Mouse (Mus musculus): ENCODE measurements at regions not wholly inside any gene's neighbourhood (a gene's known extent, or its start where the extent isn't known, plus 50 kb on each side); places are given as distances from the start of the nearest gene placed in this dataset.
A peak's percentile ranks its signal among the peaks of the same experiment; 100 is the strongest.

GRCm38 (mm10) chr12:52622398-52622797, 76.8 kb upstream of the Akap6 start:
- Histone ChIP-seq H3K4me3 (ENCODE audit: low read depth, low read length) (no peak overlapping the region), H3K27ac (ENCODE audit: low read depth, low read length) (no peak overlapping the region), H3K4me2 (ENCODE audit: low read depth, low read length, severe bottlenecking) (no peak overlapping the region), H3K27me3 (ENCODE audit: control insufficient read depth, insufficient read depth, low read length) (no peaks in the 10 kb centered on the region), H3K9me3 (ENCODE audit: control insufficient read depth, low read length) (no peaks in the 10 kb centered on the region), H3K9ac (ENCODE audit: low read length) (no peak overlapping the region), H3K36me3 (ENCODE audit: control insufficient read depth, insufficient read depth, low read length) (no peaks in the 10 kb centered on the region), H3K4me1 (replicated peaks; ENCODE audit: control insufficient read depth, insufficient read depth, low read length) (no peaks in the 10 kb centered on the region)
- DNase-seq (ENCODE audit: low spot score): no peak
- WGBS: 94% methylated on average over 6 of the region's 6 CpGs
- ATAC-seq (replicated peaks; ENCODE audit: low FRiP score): no peak

- DNase-seq (ENCODE audit: low spot score) (no peak), ATAC-seq (replicated peaks; ENCODE audit: low FRiP score) (no peak)
- Histone ChIP-seq H3K9ac (ENCODE audit: low read length) (no peak overlapping the region), H3K4me2 (ENCODE audit: low read depth, low read length, severe bottlenecking) (no peak overlapping the region), H3K27ac (ENCODE audit: low read depth, low read length) (no peak overlapping the region), H3K4me3 (ENCODE audit: low read depth, low read length) (no peak overlapping the region), H3K27me3 (ENCODE audit: control insufficient read depth, insufficient read depth, low read length) (no peaks in the 10 kb centered on the region), H3K36me3 (ENCODE audit: control insufficient read depth, insufficient read depth, low read length) (no peaks in the 10 kb centered on the region), H3K4me1 (replicated peaks; ENCODE audit: control insufficient read depth, insufficient read depth, low read length) (no peaks in the 10 kb centered on the region), H3K9me3 (ENCODE audit: control insufficient read depth, low read length) (no peaks in the 10 kb centered on the region)
- WGBS: 57% methylated on average over 10 of the region's 10 CpGs
Measured at GRCm38 (mm10) chr12:52623416-52624108, 75.6 kb upstream of the Akap6 start.

DNA sequence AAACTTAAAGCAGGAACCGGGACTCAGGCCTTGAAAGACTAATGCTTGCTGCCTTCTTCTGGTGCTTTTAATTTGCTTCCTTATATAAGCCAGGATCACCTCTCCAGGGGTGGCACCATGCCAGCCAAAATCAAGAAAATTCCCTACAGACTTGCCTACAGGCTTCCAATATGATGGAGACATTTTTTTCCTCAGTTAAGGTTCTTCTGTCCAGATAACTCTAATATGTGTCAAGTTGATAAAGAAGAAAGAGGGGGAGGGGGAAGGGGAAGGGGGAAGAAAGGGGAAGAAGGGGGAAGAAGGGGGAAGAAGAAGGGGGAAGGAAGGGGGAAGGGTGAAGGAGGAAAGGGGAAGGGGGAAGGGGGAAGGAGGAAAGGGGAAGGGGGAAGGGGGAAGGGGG, 74.3 kb upstream of the Akap6 start:
- WGBS: 79% methylated on average over 1 of the region's 1 CpGs
- H3K4me1 ChIP-seq (replicated peaks; ENCODE audit: control insufficient read depth, insufficient read depth, low read length): no peaks in the 10 kb centered on the region
- H3K4me2 ChIP-seq (ENCODE audit: low read depth, low read length, severe bottlenecking): no peak overlapping the region

GRCm38 (mm10) chr12:52628771-52629170, 70.4 kb upstream of the Akap6 start:
- Histone ChIP-seq H3K4me2 (ENCODE audit: low read depth, low read length, severe bottlenecking) (no peak overlapping the region), H3K4me3 (ENCODE audit: low read depth, low read length) (no peak overlapping the region), H3K9ac (ENCODE audit: low read length) (no peak overlapping the region), H3K36me3 (ENCODE audit: control insufficient read depth, insufficient read depth, low read length) (no peaks in the 10 kb centered on the region), H3K9me3 (ENCODE audit: control insufficient read depth, low read length) (no peaks in the 10 kb centered on the region), H3K27ac (ENCODE audit: low read depth, low read length) (no peak overlapping the region), H3K27me3 (ENCODE audit: control insufficient read depth, insufficient read depth, low read length) (no peaks in the 10 kb centered on the region), H3K4me1 (replicated peaks; ENCODE audit: control insufficient read depth, insufficient read depth, low read length) (no peaks in the 10 kb centered on the region)
- ATAC-seq (replicated peaks; ENCODE audit: low FRiP score) (no peak), DNase-seq (ENCODE audit: low spot score) (no peak)
- 60% methylated on average over 5 of the region's 5 CpGs for WGBS

More for the DNA sequence above, 74.3 kb upstream of the Akap6 start:
- H3K27me3 ChIP-seq (ENCODE audit: control insufficient read depth, insufficient read depth, low read length): no peaks in the 10 kb centered on the region
- H3K9ac ChIP-seq (ENCODE audit: low read length): no peak overlapping the region
- ATAC-seq (replicated peaks; ENCODE audit: low FRiP score) (no peak), DNase-seq (ENCODE audit: low spot score) (no peak)
- H3K9me3 ChIP-seq (ENCODE audit: control insufficient read depth, low read length): no peaks in the 10 kb centered on the region
- H3K27ac ChIP-seq (ENCODE audit: low read depth, low read length): no peak overlapping the region
- H3K4me3 ChIP-seq (ENCODE audit: low read depth, low read length): no peak overlapping the region
- H3K36me3 ChIP-seq (ENCODE audit: control insufficient read depth, insufficient read depth, low read length): no peaks in the 10 kb centered on the region

DNA sequence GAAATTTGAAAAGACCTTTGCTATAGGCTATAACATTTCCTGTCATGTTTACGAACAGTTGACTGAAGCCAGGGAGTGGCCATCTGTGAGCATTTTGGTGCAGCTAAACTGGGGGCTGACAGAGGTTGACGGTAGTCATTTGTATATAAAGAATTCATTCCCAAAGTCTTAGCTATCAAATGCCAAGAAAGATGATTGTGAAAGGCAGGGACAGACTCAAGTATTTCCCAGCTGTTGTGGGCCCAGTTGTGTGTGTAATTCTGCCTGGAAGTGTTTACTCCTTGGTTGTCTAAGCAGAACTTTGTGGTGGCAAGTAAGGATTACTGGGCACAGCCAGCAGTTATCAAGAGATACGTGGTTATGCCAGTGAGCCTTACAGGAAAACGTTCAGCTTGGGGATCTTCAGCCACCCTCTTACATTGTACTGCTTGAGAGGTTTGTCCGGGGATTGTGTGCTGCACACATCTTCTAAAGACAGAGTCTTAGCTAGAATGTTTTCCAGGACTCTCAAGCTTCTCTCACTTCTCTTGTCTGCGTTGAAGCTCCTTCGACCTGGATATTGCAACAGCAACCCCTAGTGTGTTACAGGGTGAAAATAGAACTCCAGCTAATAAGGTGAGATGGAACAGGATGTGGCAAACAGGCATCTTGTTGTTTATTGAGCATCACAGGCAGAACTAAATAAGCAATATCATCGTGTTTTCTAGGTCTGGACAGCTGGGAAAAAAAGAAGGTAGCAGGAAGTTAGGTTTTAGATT, 63.9 kb upstream of the Akap6 start:
- no peaks in the 10 kb centered on the region for H3K36me3 ChIP-seq (ENCODE audit: control insufficient read depth, insufficient read depth, low read length)
- no peak overlapping the region for H3K27ac ChIP-seq (ENCODE audit: low read depth, low read length)
- no peak overlapping the region for H3K4me2 ChIP-seq (ENCODE audit: low read depth, low read length, severe bottlenecking)
- no peak for ATAC-seq (replicated peaks; ENCODE audit: low FRiP score)
- no peak overlapping the region for H3K9ac ChIP-seq (ENCODE audit: low read length)
- no peak for DNase-seq (ENCODE audit: low spot score)
- no peaks in the 10 kb centered on the region for H3K4me1 ChIP-seq (replicated peaks; ENCODE audit: control insufficient read depth, insufficient read depth, low read length)
- H3K27me3 ChIP-seq (ENCODE audit: control insufficient read depth, insufficient read depth, low read length): no peaks in the 10 kb centered on the region
- H3K4me3 ChIP-seq (ENCODE audit: low read depth, low read length): no peak overlapping the region
- WGBS: 79% methylated on average over 8 of the region's 8 CpGs
- H3K9me3 ChIP-seq (ENCODE audit: control insufficient read depth, low read length): no peaks in the 10 kb centered on the region

- no peaks in the 10 kb centered on the region for H3K4me1 ChIP-seq (replicated peaks; ENCODE audit: control insufficient read depth, insufficient read depth, low read length)
- no peak overlapping the region for H3K27ac ChIP-seq (ENCODE audit: low read depth, low read length)
- H3K9me3 ChIP-seq (ENCODE audit: control insufficient read depth, low read length): no peaks in the 10 kb centered on the region
- no peaks in the 10 kb centered on the region for H3K27me3 ChIP-seq (ENCODE audit: control insufficient read depth, insufficient read depth, low read length)
- no peak overlapping the region for H3K9ac ChIP-seq (ENCODE audit: low read length)
- no peak overlapping the region for H3K4me3 ChIP-seq (ENCODE audit: low read depth, low read length)
- H3K36me3 ChIP-seq (ENCODE audit: control insufficient read depth, insufficient read depth, low read length): no peaks in the 10 kb centered on the region
- no peak for ATAC-seq (replicated peaks; ENCODE audit: low FRiP score)
- 76% methylated on average over 6 of the region's 6 CpGs for WGBS
- no peak for DNase-seq (ENCODE audit: low spot score)
- H3K4me2 ChIP-seq (ENCODE audit: low read depth, low read length, severe bottlenecking): no peak overlapping the region
Measured at GRCm38 (mm10) chr12:52636186-52636881, 62.8 kb upstream of the Akap6 start.

DNA sequence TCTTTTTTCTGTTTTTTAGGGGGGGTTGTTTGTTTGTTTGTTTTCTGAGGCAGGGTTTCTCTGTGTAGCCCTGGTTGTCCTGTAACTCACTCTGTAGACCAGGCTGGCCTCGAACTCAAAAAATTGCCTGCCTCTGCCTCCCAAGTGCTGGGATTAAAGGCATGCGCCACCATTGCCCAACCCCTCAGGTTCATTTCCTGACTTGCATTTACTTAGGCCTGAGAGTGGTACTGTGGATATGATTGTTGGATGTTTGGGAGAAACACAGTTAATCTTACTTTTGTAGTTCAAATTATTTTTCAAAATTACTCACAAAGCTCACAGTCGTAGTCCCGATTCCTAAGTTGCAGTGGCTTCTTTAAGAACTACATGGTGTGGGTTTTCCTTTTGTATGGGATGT, 62.3 kb upstream of the Akap6 start:
- no peak overlapping the region for H3K27ac ChIP-seq (ENCODE audit: low read depth, low read length)
- no peaks in the 10 kb centered on the region for H3K4me1 ChIP-seq (replicated peaks; ENCODE audit: control insufficient read depth, insufficient read depth, low read length)
- DNase-seq (ENCODE audit: low spot score): no peak
- H3K4me3 ChIP-seq (ENCODE audit: low read depth, low read length): no peak overlapping the region
- no peak overlapping the region for H3K9ac ChIP-seq (ENCODE audit: low read length)
- 92% methylated on average over 4 of the region's 4 CpGs for WGBS
- no peaks in the 10 kb centered on the region for H3K36me3 ChIP-seq (ENCODE audit: control insufficient read depth, insufficient read depth, low read length)
- ATAC-seq (replicated peaks; ENCODE audit: low FRiP score): no peak
- no peak overlapping the region for H3K4me2 ChIP-seq (ENCODE audit: low read depth, low read length, severe bottlenecking)
- no peaks in the 10 kb centered on the region for H3K27me3 ChIP-seq (ENCODE audit: control insufficient read depth, insufficient read depth, low read length)
- H3K9me3 ChIP-seq (ENCODE audit: control insufficient read depth, low read length): no peaks in the 10 kb centered on the region

DNA sequence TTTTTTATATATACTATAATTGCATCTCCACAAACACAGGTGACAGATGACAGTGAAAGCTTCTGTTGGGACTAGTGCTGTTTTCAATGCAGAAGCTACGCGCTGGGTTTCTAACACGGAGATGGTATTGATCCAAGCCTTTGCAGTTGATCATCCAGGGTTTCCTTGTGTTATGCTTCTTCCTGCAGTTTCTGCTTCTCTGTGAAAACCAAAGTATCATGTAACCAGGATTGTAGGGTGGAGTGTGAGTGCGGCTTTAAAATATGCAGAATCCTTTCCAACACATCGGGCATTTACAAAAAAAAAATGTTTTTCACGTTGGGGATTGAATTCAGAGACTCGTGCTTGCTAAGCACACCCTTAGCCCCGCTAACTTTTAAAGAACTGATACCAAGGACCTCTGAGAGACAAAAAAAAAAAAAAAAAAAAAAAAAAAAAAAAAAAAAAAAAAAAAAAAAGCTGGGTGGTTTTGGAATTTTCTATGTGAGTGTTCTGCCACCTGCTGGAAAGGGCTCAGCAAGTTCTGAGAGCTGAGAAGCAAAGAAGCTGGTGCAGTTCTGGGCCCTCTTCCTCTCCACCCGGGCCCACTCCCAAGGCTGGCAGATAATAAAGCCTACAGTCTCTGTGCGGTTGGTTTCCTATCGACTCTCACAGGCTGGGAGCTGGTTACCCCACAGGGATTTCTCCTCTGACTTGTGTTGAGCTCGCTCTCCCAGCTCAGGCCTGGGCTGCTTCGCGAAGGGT, 61.5 kb upstream of the Akap6 start:
- 63% methylated on average over 14 of the region's 14 CpGs for WGBS
- Histone ChIP-seq H3K9me3 (ENCODE audit: control insufficient read depth, low read length) (no peaks in the 10 kb centered on the region), H3K4me3 (ENCODE audit: low read depth, low read length) (no peak overlapping the region), H3K27me3 (ENCODE audit: control insufficient read depth, insufficient read depth, low read length) (no peaks in the 10 kb centered on the region), H3K9ac (ENCODE audit: low read length) (no peak overlapping the region), H3K4me2 (ENCODE audit: low read depth, low read length, severe bottlenecking) (no peak overlapping the region), H3K4me1 (replicated peaks; ENCODE audit: control insufficient read depth, insufficient read depth, low read length) (no peaks in the 10 kb centered on the region), H3K36me3 (ENCODE audit: control insufficient read depth, insufficient read depth, low read length) (no peaks in the 10 kb centered on the region), H3K27ac (ENCODE audit: low read depth, low read length) (no peak overlapping the region)
- DNase-seq (ENCODE audit: low spot score) (peak; percentile 51), ATAC-seq (replicated peaks; ENCODE audit: low FRiP score) (no peak)

Data from forebrain, embryonic 11.5 days (tissue).